In the genomic region with DNA sequence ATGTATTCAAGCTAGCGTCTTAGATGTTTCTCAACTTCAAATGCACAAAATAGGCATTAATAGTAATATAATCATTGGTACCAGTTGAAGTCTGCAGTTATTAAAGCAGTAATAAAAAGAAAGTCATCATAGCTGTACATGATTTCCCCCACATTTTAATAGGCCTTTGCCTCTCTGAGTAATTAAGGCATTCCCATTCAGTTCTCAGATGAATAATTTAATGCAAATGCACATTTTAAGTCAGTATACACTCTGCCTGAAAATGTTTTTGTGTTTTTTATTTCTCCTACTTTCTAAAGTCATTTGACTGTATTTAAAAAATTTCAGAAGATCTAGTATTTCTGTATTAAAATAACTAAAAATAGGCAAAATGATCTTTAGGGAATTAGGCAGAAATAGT, we compare ENCODE assay signal across 30 mouse cellular contexts.
"Had no signal": no experiment of that assay in that cellular context is flagged by ENCODE, and none has a peak within 500 bp of the region (broad histone marks: within the 10 kb centered on the region; RNA-seq: fewer than 3 reads in every experiment).

No protein-coding gene starts in this region.

- H3K4me3 ChIP-seq: heart, embryonic 10.5 days; heart, embryonic 12.5 days; heart, embryonic 13.5 days; heart, embryonic 15.5 days; hindbrain, embryonic 10.5 days; hindbrain, embryonic 12.5 days; hindbrain, embryonic 13.5 days; hindbrain, embryonic 15.5 days; intestine, embryonic 15.5 days; kidney, embryonic 15.5 days; layer of hippocampus, adult 2 months had no signal

- ATAC-seq: hindbrain, embryonic 16.5 days; hindbrain, postnatal 0 days; inflammation-experienced regulatory T-cells, adult 6 months; intestine, embryonic 15.5 days; intestine, embryonic 16.5 days; intestine, postnatal 0 days had no signal

- H3K27me3 ChIP-seq: heart, embryonic 12.5 days; heart, embryonic 13.5 days; heart, embryonic 15.5 days; hindbrain, embryonic 12.5 days; hindbrain, embryonic 13.5 days; hindbrain, embryonic 15.5 days; intestine, embryonic 15.5 days; kidney, embryonic 15.5 days had no signal

- DNase-seq: heart, postnatal 10 days; heart, postnatal 14 days; heart, postnatal 36 days; kidney, adult 11 months; kidney, adult 18-20 months; kidney, adult 2 months; kidney, adult 8-10 months; kidney, adult 9 months; kidney, postnatal 14 days; layer of hippocampus, adult 9-11 months; layer of hippocampus, postnatal 36 days had no signal

- H3K27ac ChIP-seq: heart, embryonic 10.5 days; heart, embryonic 13.5 days; heart, embryonic 15.5 days; hindbrain, embryonic 10.5 days; hindbrain, embryonic 12.5 days; hindbrain, embryonic 14.5 days; hindbrain, embryonic 15.5 days; hindbrain, postnatal 0 days; intestine, embryonic 15.5 days; kidney, embryonic 15.5 days; kidney, postnatal 0 days; layer of hippocampus, adult 2 months had no signal

- H3K4me2 ChIP-seq: heart, embryonic 11.5 days; heart, embryonic 12.5 days; heart, embryonic 13.5 days; heart, embryonic 15.5 days; hindbrain, embryonic 12.5 days; hindbrain, embryonic 13.5 days; hindbrain, embryonic 14.5 days; hindbrain, embryonic 15.5 days; intestine, embryonic 15.5 days; kidney, embryonic 15.5 days had no signal

- H3K9me3 ChIP-seq: heart, embryonic 10.5 days; heart, embryonic 12.5 days; heart, embryonic 13.5 days; heart, embryonic 15.5 days; hindbrain, embryonic 10.5 days; hindbrain, embryonic 12.5 days; hindbrain, embryonic 13.5 days; hindbrain, embryonic 15.5 days; intestine, embryonic 15.5 days; kidney, embryonic 15.5 days had no signal

- H3K9ac ChIP-seq: heart, embryonic 12.5 days; heart, embryonic 13.5 days; heart, embryonic 15.5 days; hindbrain, embryonic 12.5 days; hindbrain, embryonic 13.5 days; hindbrain, embryonic 14.5 days; hindbrain, embryonic 15.5 days; intestine, embryonic 15.5 days; kidney, embryonic 15.5 days had no signal

- H3K36me3 ChIP-seq: heart, embryonic 10.5 days; heart, embryonic 12.5 days; heart, embryonic 13.5 days; heart, embryonic 15.5 days; hindbrain, embryonic 10.5 days; hindbrain, embryonic 12.5 days; hindbrain, embryonic 13.5 days; hindbrain, embryonic 15.5 days; intestine, embryonic 15.5 days; kidney, embryonic 15.5 days had no signal

- H3K4me1 ChIP-seq: heart, embryonic 10.5 days; heart, embryonic 12.5 days; heart, embryonic 13.5 days; heart, embryonic 15.5 days; hindbrain, embryonic 10.5 days; hindbrain, embryonic 12.5 days; intestine, embryonic 15.5 days; kidney, embryonic 15.5 days had no signal
